9 mouse cellular contexts compared by ENCODE assay signal in genomic region chr14:57372348-57373102, GRCm38 (mm10). TPM values are rescaled to one million over a fixed set of nuclear protein-coding genes. Genes with fewer than 3 reads are reported as not detected.
A peak's percentile ranks its signal among the peaks of the same experiment; 100 is the strongest.
DNase-seq lines count a peak whose midpoint lies in the region; ATAC-seq and TF ChIP-seq lines count a peak whose summit lies in the region.
"Had no signal": no experiment of that assay in that cellular context is flagged by ENCODE, and none has a peak within 500 bp of the region (broad histone marks: within the 10 kb centered on the region; RNA-seq: fewer than 3 reads in every experiment).

No protein-coding gene starts in this region.

- peak; percentile 13 for TF ChIP-seq CTCF in ES-Bruce4 (IDR thresholded peaks at IDR 0.05; ENCODE audit: low read depth, low read length)

- DNase-seq in adrenal gland, postnatal 14 days = peak; percentile 78
- peak; percentile 73 for DNase-seq in embryonic facial prominence, embryonic 10.5 days (ENCODE audit: low spot score)
- peak; percentile 70 to 86 for DNase-seq in heart, postnatal 14 days
- DNase-seq in layer of hippocampus, adult 11-12 months (ENCODE audit: low spot score) = peak; percentile 83
- DNase-seq in ovary, postnatal 36 days (ENCODE audit: low spot score) = peak; percentile 47
- peak; percentile 86 for DNase-seq in thymus, postnatal 4 days

- H3K27me3 ChIP-seq in ES-Bruce4 (ENCODE audit: control insufficient read depth, insufficient read depth, low read length, poor library complexity, severe bottlenecking) = no peaks in the 10 kb centered on the region
- H3K27me3 ChIP-seq in embryonic facial prominence, embryonic 10.5 days (replicated peaks; ENCODE audit: low read depth, poor library complexity, severe bottlenecking) = no peaks in the 10 kb centered on the region
- no peaks in the 10 kb centered on the region for H3K27me3 ChIP-seq in lung, embryonic 16.5 days (ENCODE audit: control insufficient read depth, insufficient read depth, low read depth, low read length)
- H3K27me3 ChIP-seq: limb, embryonic 12.5 days had no signal

- H3K9me3 ChIP-seq in ES-Bruce4 (replicated peaks; ENCODE audit: control insufficient read depth, insufficient read depth, low read length, poor library complexity, severe bottlenecking) = no peaks in the 10 kb centered on the region
- no peaks in the 10 kb centered on the region for H3K9me3 ChIP-seq in embryonic facial prominence, embryonic 10.5 days
- no peaks in the 10 kb centered on the region for H3K9me3 ChIP-seq in lung, embryonic 16.5 days (ENCODE audit: control insufficient read depth, low read length)
- H3K9me3 ChIP-seq: limb, embryonic 12.5 days had no signal

- no peak overlapping the region for H3K9ac ChIP-seq in ES-Bruce4 (ENCODE audit: low read depth, poor library complexity, severe bottlenecking)
- no peak overlapping the region for H3K9ac ChIP-seq in lung, embryonic 16.5 days (ENCODE audit: low read length)
- H3K9ac ChIP-seq: limb, embryonic 12.5 days had no signal

- no peak overlapping the region for H3K4me2 ChIP-seq in lung, embryonic 16.5 days (ENCODE audit: low read depth, low read length)
- H3K4me2 ChIP-seq: limb, embryonic 12.5 days had no signal

- TF ChIP-seq POLR2A in ES-Bruce4 (IDR thresholded peaks at IDR 0.05; ENCODE audit: insufficient read depth, low read length) = no peak

- no peak for TF ChIP-seq EP300 in ES-Bruce4 (IDR thresholded peaks at IDR 0.05; ENCODE audit: insufficient read depth, low read depth, low read length)

- H3K36me3 ChIP-seq in ES-Bruce4 (ENCODE audit: control insufficient read depth, insufficient read depth, low read length, poor library complexity, severe bottlenecking) = no peaks in the 10 kb centered on the region
- no peaks in the 10 kb centered on the region for H3K36me3 ChIP-seq in embryonic facial prominence, embryonic 10.5 days (replicated peaks)
- no peaks in the 10 kb centered on the region for H3K36me3 ChIP-seq in lung, embryonic 16.5 days (ENCODE audit: control insufficient read depth, insufficient read depth, low read length)
- H3K36me3 ChIP-seq: limb, embryonic 12.5 days had no signal

- H3K4me3 ChIP-seq in ES-Bruce4 (ENCODE audit: low read depth, low read length) = no peak overlapping the region
- no peak overlapping the region for H3K4me3 ChIP-seq in embryonic facial prominence, embryonic 10.5 days
- no peak overlapping the region for H3K4me3 ChIP-seq in lung, embryonic 16.5 days (ENCODE audit: low read length)
- H3K4me3 ChIP-seq: limb, embryonic 12.5 days had no signal

- WGBS in embryonic facial prominence, embryonic 10.5 days = 47% methylated on average over 8 of the region's 8 CpGs
- WGBS in lung, embryonic 16.5 days = 42% methylated on average over 8 of the region's 8 CpGs

- ATAC-seq in lung, embryonic 16.5 days (ENCODE audit: low read depth) = peak; percentile 54; the same call in 1 of the 2 replicates

- no peak overlapping the region for H3K27ac ChIP-seq in ES-Bruce4 (ENCODE audit: insufficient read depth, low read length)
- H3K27ac ChIP-seq in embryonic facial prominence, embryonic 10.5 days (replicated peaks) = no peak overlapping the region
- no peak overlapping the region for H3K27ac ChIP-seq in lung, embryonic 16.5 days (ENCODE audit: low read length)
- H3K27ac ChIP-seq: limb, embryonic 12.5 days had no signal

- H3K4me1 ChIP-seq in ES-Bruce4 (ENCODE audit: control insufficient read depth, insufficient read depth, low read length) = no peaks in the 10 kb centered on the region
- no peaks in the 10 kb centered on the region for H3K4me1 ChIP-seq in embryonic facial prominence, embryonic 10.5 days
- H3K4me1 ChIP-seq in lung, embryonic 16.5 days (replicated peaks; ENCODE audit: control insufficient read depth, insufficient read depth, low read length) = no peaks in the 10 kb centered on the region
- H3K4me1 ChIP-seq: limb, embryonic 12.5 days had no signal

- intact Hi-C loops in heart, postnatal 14 days (cut with DNase I) = loop anchor here (1.0 to 10.0 kb wide), 5 partner anchors 35 to 310 kb away; partner anchors contain the start of gene Il17d

RNA-seq across cellular contexts. Expression of gene Cryl1, which starts 25.8 kb away (rescaled TPM):
- 7.2 and 10.5 TPM in 2 replicates for polyA plus RNA-seq in ES-Bruce4 (2011; ENCODE audit: insufficient read depth, insufficient read length, low read depth, missing spikeins)
- total RNA-seq in adrenal gland, postnatal 14 days (2021) = 16.9 and 18.6 TPM in 2 replicates
- polyA plus RNA-seq in embryonic facial prominence, embryonic 10.5 days (2016; fragmentation: Nextera tagmentation; extraction: Ambion mirVana) = 8.0 and 9.2 TPM in 2 replicates
- total RNA-seq in heart, postnatal 14 days (2021) = 1 to 10 TPM; 7.2 to 7.4 TPM
- polyA plus RNA-seq in lung, embryonic 16.5 days (2015; fragmentation: Nextera tagmentation; extraction: Ambion mirVana) = 28.0 and 30.2 TPM in 2 replicates

RNA-seq across cellular contexts. Expression of gene Ift88, which starts 51.3 kb away (rescaled TPM):
- polyA plus RNA-seq in ES-Bruce4 (2011; ENCODE audit: insufficient read depth, insufficient read length, low read depth, missing spikeins) = 14.2 and 17.4 TPM in 2 replicates
- 9.6 and 10.3 TPM in 2 replicates for total RNA-seq in adrenal gland, postnatal 14 days (2021)
- polyA plus RNA-seq in embryonic facial prominence, embryonic 10.5 days (2016; fragmentation: Nextera tagmentation; extraction: Ambion mirVana) = 12.3 and 13.4 TPM in 2 replicates
- total RNA-seq in heart, postnatal 14 days (2021) = 1 to 10 TPM; 4.2 to 5.2 TPM
- 13.5 and 15.7 TPM in 2 replicates for polyA plus RNA-seq in lung, embryonic 16.5 days (2015; fragmentation: Nextera tagmentation; extraction: Ambion mirVana)
